Mouse (Mus musculus) kidney, postnatal 10 days (tissue): ENCODE results near the gene Foxp2.
A peak's percentile ranks its signal among the peaks of the same experiment; 100 is the strongest.

Experiments
- DNase-seq: peaks from one replicate; pipeline ENCODE4 v3.0.0; 2021; ENCODE audit warnings: mixed read lengths

Foxp2 gene

GRCm38 (mm10) chr6:15378261-15378660 is 477.1 kb downstream of the Foxp2 start:
- peak; percentile 9 for DNase-seq

GRCm38 (mm10) chr6:15396462-15396861 is 495.3 kb downstream of the Foxp2 start:
- DNase-seq, result no peak

GRCm38 (mm10) chr6:15397485-15397884 is 496.3 kb downstream of the Foxp2 start:
- DNase-seq, result no peak

DNA sequence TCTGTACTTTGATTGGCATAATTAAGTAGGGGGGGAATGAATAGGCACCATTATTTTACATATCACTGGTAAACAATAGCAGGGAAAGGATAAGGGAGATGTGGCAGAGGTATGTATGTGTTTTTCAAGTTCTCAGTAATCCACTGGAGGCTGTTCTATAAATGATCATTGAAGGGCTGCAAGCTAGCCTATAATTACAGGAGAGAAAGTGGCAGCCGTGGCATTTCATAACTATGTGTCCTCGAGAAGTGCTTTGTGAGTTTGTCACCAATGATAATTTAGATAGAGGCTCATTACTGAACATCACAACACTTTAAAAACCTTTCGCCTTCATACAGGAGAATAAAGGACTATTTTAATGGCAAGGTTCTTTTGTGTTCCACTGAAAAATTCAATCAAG is 500.0 kb downstream of the Foxp2 start:
- DNase-seq, result no peak

DNA sequence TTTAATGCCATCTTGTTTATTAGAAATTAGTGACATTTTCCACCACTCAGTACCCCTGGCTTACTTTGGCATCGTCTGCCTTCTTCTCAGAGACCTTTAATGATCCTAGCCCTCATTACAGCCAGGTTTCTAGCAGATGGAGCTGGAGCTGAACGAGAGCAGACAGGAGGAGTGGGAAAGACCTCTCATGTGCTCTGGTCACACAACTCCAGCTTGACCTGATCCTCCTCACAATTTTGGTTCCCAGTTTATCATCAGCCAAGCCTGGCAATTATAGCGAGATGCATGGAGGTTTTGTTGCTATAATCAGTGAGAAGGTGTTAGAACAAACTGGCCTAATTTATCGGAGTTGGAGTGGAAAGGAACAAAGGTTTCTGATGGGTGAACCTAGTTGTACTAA is 500.9 kb downstream of the Foxp2 start:
- DNase-seq, result no peak

DNA sequence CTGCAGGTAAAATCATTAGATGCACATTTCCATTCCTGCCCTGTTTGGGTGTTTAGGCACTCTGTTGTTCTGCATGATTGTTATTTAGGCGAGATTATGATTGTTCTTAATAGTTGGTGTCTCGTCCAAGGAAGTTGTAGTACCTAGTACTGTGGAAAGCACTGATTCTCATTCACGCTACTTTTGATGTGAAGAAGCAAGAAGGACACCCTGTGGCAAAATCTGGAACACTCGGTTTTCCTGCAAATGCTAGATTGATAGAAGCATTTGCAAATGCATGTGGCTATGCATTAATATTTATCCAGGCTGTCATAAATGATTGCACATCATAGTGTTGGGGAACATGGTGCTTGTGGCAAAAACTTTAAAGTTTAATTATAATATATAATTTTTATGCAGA is 514.0 kb downstream of the Foxp2 start:
- peak; percentile 18 for DNase-seq

DNA sequence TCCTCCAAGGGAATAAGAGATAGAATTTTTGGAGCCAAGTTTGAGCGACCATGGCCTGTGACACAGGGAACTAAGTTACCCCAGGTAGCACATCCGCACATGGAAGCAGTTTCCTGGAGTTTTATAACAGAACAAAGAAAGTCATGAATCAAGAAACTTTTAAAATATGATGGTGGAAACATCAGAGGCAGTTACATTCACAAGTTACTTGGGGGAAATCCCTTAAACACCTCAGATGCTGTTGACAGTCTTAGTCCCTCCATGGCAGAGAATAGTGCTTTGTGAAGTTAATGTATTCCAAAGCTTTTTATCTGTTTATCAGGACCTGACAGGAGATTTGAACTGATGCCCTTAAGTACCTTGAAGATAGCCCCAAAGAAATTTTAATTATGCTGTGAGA is 558.6 kb downstream of the Foxp2 start:
- DNase-seq, result no peak

- DNase-seq, result no peak
Observed at GRCm38 (mm10) chr6:15463390-15463789, 562.2 kb downstream of the Foxp2 start.

DNA sequence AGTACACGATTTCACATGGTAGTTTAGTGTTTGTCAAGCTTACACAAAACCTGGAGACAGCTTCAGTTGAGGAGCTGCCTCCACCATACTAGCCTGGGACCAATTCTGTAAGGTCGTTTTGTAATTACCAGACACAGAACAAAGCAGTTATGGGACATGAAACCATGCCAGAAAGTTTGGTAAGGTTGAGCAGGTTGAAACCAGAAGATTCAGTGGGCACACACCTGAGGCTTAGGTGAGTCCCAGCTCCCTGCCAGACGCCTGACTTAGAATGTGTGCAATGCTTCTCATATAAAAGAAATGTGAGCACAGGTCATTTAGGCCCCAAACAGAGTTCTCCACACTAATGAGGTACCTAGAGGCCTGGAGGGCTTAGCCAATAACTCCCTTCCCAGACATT is 564.3 kb downstream of the Foxp2 start:
- no peak for DNase-seq

DNA sequence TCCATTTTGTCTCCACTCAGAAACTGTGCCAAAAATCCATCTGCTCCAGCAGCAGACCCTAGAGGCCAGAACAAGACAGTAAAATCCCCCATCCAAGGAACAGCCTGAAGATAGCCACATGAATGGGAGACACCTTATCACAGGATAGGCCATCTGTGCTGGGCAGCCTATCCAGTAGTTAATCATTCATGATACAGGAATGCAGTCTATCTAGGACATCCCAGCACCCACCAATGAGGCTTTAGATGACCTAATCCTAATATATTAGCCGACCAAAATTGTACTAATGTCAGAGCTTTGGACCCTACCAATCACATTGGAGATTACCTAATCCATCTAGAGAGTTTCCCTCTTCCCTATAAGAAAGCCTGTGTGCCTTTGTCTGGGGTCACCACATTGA is 565.5 kb downstream of the Foxp2 start:
- no peak for DNase-seq

GRCm38 (mm10) chr6:15486909-15487308 is 585.8 kb downstream of the Foxp2 start:
- DNase-seq, result no peak
